In genomic region chr11:59162443-59163254, GRCm38 (mm10) we compare ENCODE assay signal across 8 mouse cellular contexts. TPM values are rescaled to one million over a fixed set of nuclear protein-coding genes. Genes with fewer than 3 reads are reported as not detected.
DNase-seq lines count a peak whose midpoint lies in the region; ATAC-seq and TF ChIP-seq lines count a peak whose summit lies in the region.

No protein-coding gene starts in this region.

- TF ChIP-seq RAD21 in CH12.LX (IDR thresholded peaks at IDR 0.05; ENCODE audit: low read depth, low read length), result no peak

- peak overlapping the region; percentile 99 for H3K27ac ChIP-seq in gastrocnemius, adult 2 months
- H3K27ac ChIP-seq in CH12.LX (ENCODE audit: insufficient read depth, low read depth), result no peak overlapping the region
- H3K27ac ChIP-seq in forebrain, embryonic 13.5 days, result peak overlapping the region; percentile 99
- peak overlapping the region; percentile 100 for H3K27ac ChIP-seq in liver, embryonic 11.5 days (ENCODE audit: low read depth, low read length)

- H3K4me3 ChIP-seq in gastrocnemius, adult 2 months, result peak overlapping the region; percentile 76
- peak overlapping the region; percentile 44 to 67 (median 63) for H3K4me3 ChIP-seq in CH12.LX (replicated peaks in 1 of 3; ENCODE audit: low read depth in 2 of 3, low read length in 2 of 3, poor library complexity in 1 of 3)
- H3K4me3 ChIP-seq in forebrain, embryonic 13.5 days, result peak overlapping the region; percentile 72
- peak overlapping the region; percentile 77 for H3K4me3 ChIP-seq in liver, embryonic 11.5 days (ENCODE audit: low read depth, low read length)

- in situ Hi-C loops in CH12.LX (cut with MboI; ENCODE audit: low pct_ligation_motif_present, low pct_unique_long_range_greater_than_20kb, low sequenced_read_pairs), result no loop called here

- no peak for ATAC-seq in forebrain, embryonic 13.5 days
- ATAC-seq in liver, embryonic 11.5 days (replicated peaks; ENCODE audit: low FRiP score), result peak; percentile 1

- H3K27me3 ChIP-seq in CH12.LX (replicated peaks), result no peaks in the 10 kb centered on the region
- no peaks in the 10 kb centered on the region for H3K27me3 ChIP-seq in forebrain, embryonic 13.5 days
- no peaks in the 10 kb centered on the region for H3K27me3 ChIP-seq in liver, embryonic 11.5 days (replicated peaks; ENCODE audit: control insufficient read depth, insufficient read depth, low read length)

- H3K4me2 ChIP-seq in CH12.LX (ENCODE audit: insufficient read depth, low read depth, poor library complexity, severe bottlenecking), result peak overlapping the region; percentile 87
- peak overlapping the region; percentile 67 for H3K4me2 ChIP-seq in forebrain, embryonic 13.5 days
- peak overlapping the region; percentile 92 for H3K4me2 ChIP-seq in liver, embryonic 11.5 days

- WGBS in forebrain, embryonic 13.5 days, result 57% methylated on average over 9 of the region's 9 CpGs
- 59% methylated on average over 9 of the region's 9 CpGs for WGBS in liver, embryonic 11.5 days

- H3K4me1 ChIP-seq in CH12.LX (ENCODE audit: control insufficient read depth in 1 of 2, insufficient read depth in 2 of 2), result peaks cover 28 to 56% of the 10 kb centered on the region in 2 experiments
- H3K4me1 ChIP-seq in forebrain, embryonic 13.5 days, result peaks cover 17% of the 10 kb centered on the region
- H3K4me1 ChIP-seq in liver, embryonic 11.5 days (replicated peaks; ENCODE audit: control insufficient read depth, insufficient read depth, low read length), result peaks cover 30% of the 10 kb centered on the region

- intact Hi-C loops in gastrocnemius, adult 2 months (cut with DNase I), result loop anchor here (1.0 kb wide), 1 partner anchor 24 kb away; no protein-coding TSS in a partner anchor

- no peak for DNase-seq in gastrocnemius, adult 2 months
- no peak for DNase-seq in gastrocnemius, postnatal 4 days (ENCODE audit: low spot score in 2 of 2)
- no peak for DNase-seq in CH12.LX (ENCODE audit: extremely low read depth)
- no peak for DNase-seq in liver, embryonic 11.5 days (ENCODE audit: low spot score)
- no peak for DNase-seq in ovary, postnatal 14 days (ENCODE audit: low spot score)
- DNase-seq in urinary bladder, adult 18-20 months (ENCODE audit: low spot score in 2 of 2), result no peak
- DNase-seq in cerebellum, adult 11-12 months, result no peak

- dilution Hi-C loops in CH12.LX (cut with MboI; ENCODE audit: extremely low pct_ligation_motif_present, extremely low pct_unique_long_range_greater_than_20kb, low sequenced_read_pairs), result no loop called here

- no peak for TF ChIP-seq EP300 in CH12.LX (IDR thresholded peaks at IDR 0.05; ENCODE audit: low read length)

- no peaks in the 10 kb centered on the region for H3K9me3 ChIP-seq in CH12.LX (replicated peaks; ENCODE audit: low read length)
- H3K9me3 ChIP-seq in forebrain, embryonic 13.5 days (replicated peaks), result no peaks in the 10 kb centered on the region
- H3K9me3 ChIP-seq in liver, embryonic 11.5 days (ENCODE audit: control insufficient read depth, low read length), result no peaks in the 10 kb centered on the region

- no peaks in the 10 kb centered on the region for H3K79me2 ChIP-seq in CH12.LX (replicated peaks; ENCODE audit: control insufficient read depth, extremely low read depth, insufficient read depth, poor library complexity, severe bottlenecking)

- TF ChIP-seq CTCF in gastrocnemius, adult 2 months (IDR thresholded peaks at IDR 0.05), result no peak
- no peak for TF ChIP-seq CTCF in CH12.LX (conservative IDR thresholded peaks at IDR 0.05 in 1 of 2, IDR thresholded peaks at IDR 0.05 in 1 of 2; ENCODE audit: low read depth in 2 of 2, low read length in 2 of 2)

- peaks cover 6 to 14% of the 10 kb centered on the region in 2 experiments for H3K36me3 ChIP-seq in CH12.LX (replicated peaks in 1 of 2; ENCODE audit: control insufficient read depth in 1 of 2, insufficient read depth in 1 of 2, low read length in 1 of 2)
- H3K36me3 ChIP-seq in forebrain, embryonic 13.5 days (ENCODE audit: poor library complexity, severe bottlenecking), result peaks cover 14% of the 10 kb centered on the region
- peaks cover 11% of the 10 kb centered on the region for H3K36me3 ChIP-seq in liver, embryonic 11.5 days (ENCODE audit: control insufficient read depth, insufficient read depth, low read length)

- peak overlapping the region; percentile 70 for H3K9ac ChIP-seq in CH12.LX (ENCODE audit: insufficient read depth, low read depth)
- H3K9ac ChIP-seq in forebrain, embryonic 13.5 days, result peak overlapping the region; percentile 60
- peak overlapping the region; percentile 60 for H3K9ac ChIP-seq in liver, embryonic 11.5 days (ENCODE audit: low read depth, low read length)

- no peak for TF ChIP-seq POLR2A in CH12.LX (IDR thresholded peaks at IDR 0.05; ENCODE audit: low read depth, low read length)

TF ChIP-seq in CH12.LX, 34 proteins besides CTCF, POLR2A, EP300 and RAD21:
- TF ChIP-seq ZNF384 (IDR thresholded peaks at IDR 0.05; ENCODE audit: low read depth, low read length) (no peak), PAX5 (IDR thresholded peaks at IDR 0.05; ENCODE audit: low read length) (no peak), MAZ (IDR thresholded peaks at IDR 0.05; ENCODE audit: low read depth, low read length) (no peak), UBTF (IDR thresholded peaks at IDR 0.05; ENCODE audit: low read depth, low read length) (no peak), HCFC1 (IDR thresholded peaks at IDR 0.05; ENCODE audit: low read depth, low read length) (no peak), BHLHE40 (IDR thresholded peaks at IDR 0.05; ENCODE audit: low read depth, low read length) (no peak), JUN (IDR thresholded peaks at IDR 0.05; ENCODE audit: insufficient read depth, low read depth, low read length) (no peak), SIN3A (IDR thresholded peaks at IDR 0.05; ENCODE audit: low read length) (no peak), MYC (IDR thresholded peaks at IDR 0.05; ENCODE audit: low read depth, low read length) (no peak), SMC3 (IDR thresholded peaks at IDR 0.05; ENCODE audit: low read depth, low read length) (no peak), MXI1 (IDR thresholded peaks at IDR 0.05; ENCODE audit: low read depth, low read length) (no peak), USF2 (conservative IDR thresholded peaks at IDR 0.05; ENCODE audit: low read depth, low read length) (no peak), NELFE (IDR thresholded peaks at IDR 0.05; ENCODE audit: low read depth, low read length) (no peak), JUND (conservative IDR thresholded peaks at IDR 0.05; ENCODE audit: low read depth, low read length) (no peak), KAT2A (IDR thresholded peaks at IDR 0.05; ENCODE audit: insufficient replicate concordance, low read length) (no peak), E2F4 (IDR thresholded peaks at IDR 0.05; ENCODE audit: insufficient replicate concordance, low read depth, low read length) (no peak)

RNA-seq across cellular contexts. Expression of gene Iba57, which starts 0.9 kb away (rescaled TPM):
- 1 to 10 TPM; 6.7 to 9.3 TPM for total RNA-seq in gastrocnemius, adult 2 months (2021)
- total RNA-seq in gastrocnemius, postnatal 4 days (2021), result 10 to 100 TPM in 1 of 2 experiments, 1 to 10 TPM in 1; 9.9 to 10.0 TPM
- total RNA-seq in CH12.LX (2012; rRNA removed) (7.5 and 7.9 TPM in 2 replicates), CH12.LX (2014; rRNA removed) (3.6 and 4.0 TPM in 2 replicates)
- polyA plus RNA-seq in CH12.LX (2012; ENCODE audit: insufficient read length, low read depth), result 4.6 and 5.1 TPM in 2 replicates
- polyA plus RNA-seq in forebrain, embryonic 13.5 days (2015; fragmentation: Nextera tagmentation; extraction: Ambion mirVana), result 6.8 and 7.5 TPM in 2 replicates
- 6.8 and 6.9 TPM in 2 replicates for polyA plus RNA-seq in liver, embryonic 11.5 days (2014; fragmentation: Nextera tagmentation; extraction: Ambion mirVana)

RNA-seq across cellular contexts. Expression of gene Gjc2, which starts 20.4 kb away (rescaled TPM):
- total RNA-seq in gastrocnemius, adult 2 months (2021), result under 1 TPM; 0.10 to 0.20 TPM
- total RNA-seq in gastrocnemius, postnatal 4 days (2021), result 1 to 10 TPM; 1.7 to 2.1 TPM
- 0.08 TPM in 1 of 2 replicates, not detected in the other for total RNA-seq in CH12.LX (2012; rRNA removed)
- total RNA-seq in CH12.LX (2014; rRNA removed), result 0.13 TPM in 1 of 2 replicates, not detected in the other
- not detected in 2 replicates for polyA plus RNA-seq in CH12.LX (2012; ENCODE audit: insufficient read length, low read depth)
- polyA plus RNA-seq in forebrain, embryonic 13.5 days (2015; fragmentation: Nextera tagmentation; extraction: Ambion mirVana), result not detected in 2 replicates
- polyA plus RNA-seq in liver, embryonic 11.5 days (2014; fragmentation: Nextera tagmentation; extraction: Ambion mirVana), result 0.07 TPM in 1 of 2 replicates, not detected in the other

RNA-seq across cellular contexts. Expression of gene Obscn, which starts 26.4 kb away (rescaled TPM):
- 1,000 to 10,000 TPM; 1,792 to 1,942 TPM for total RNA-seq in gastrocnemius, adult 2 months (2021)
- total RNA-seq in gastrocnemius, postnatal 4 days (2021), result 100 to 1,000 TPM; 462 to 554 TPM
- 0.13 and 0.17 TPM in 2 replicates for total RNA-seq in CH12.LX (2012; rRNA removed)
- total RNA-seq in CH12.LX (2014; rRNA removed), result 0.08 and 0.13 TPM in 2 replicates
- polyA plus RNA-seq in CH12.LX (2012; ENCODE audit: insufficient read length, low read depth), result 0.09 and 0.14 TPM in 2 replicates
- polyA plus RNA-seq in forebrain, embryonic 13.5 days (2015; fragmentation: Nextera tagmentation; extraction: Ambion mirVana), result 0.04 and 0.08 TPM in 2 replicates
- 0.64 and 1.2 TPM in 2 replicates for polyA plus RNA-seq in liver, embryonic 11.5 days (2014; fragmentation: Nextera tagmentation; extraction: Ambion mirVana)

RNA-seq across cellular contexts. Expression of gene Guk1, which starts 29.4 kb away (rescaled TPM):
- 10 to 100 TPM; 25.4 to 28.7 TPM for total RNA-seq in gastrocnemius, adult 2 months (2021)
- total RNA-seq in gastrocnemius, postnatal 4 days (2021), result 10 to 100 TPM; 27.4 to 29.9 TPM
- 148 and 149 TPM in 2 replicates for total RNA-seq in CH12.LX (2012; rRNA removed)
- total RNA-seq in CH12.LX (2014; rRNA removed), result 130 and 148 TPM in 2 replicates
- polyA plus RNA-seq in CH12.LX (2012; ENCODE audit: insufficient read length, low read depth), result 111 and 139 TPM in 2 replicates
- polyA plus RNA-seq in forebrain, embryonic 13.5 days (2015; fragmentation: Nextera tagmentation; extraction: Ambion mirVana), result 127 and 131 TPM in 2 replicates
- 131 and 134 TPM in 2 replicates for polyA plus RNA-seq in liver, embryonic 11.5 days (2014; fragmentation: Nextera tagmentation; extraction: Ambion mirVana)

RNA-seq across cellular contexts. Expression of gene Mrpl55, which starts 39.6 kb away (rescaled TPM):
- total RNA-seq in gastrocnemius, adult 2 months (2021), result 10 to 100 TPM; 49.7 to 71.0 TPM
- 10 to 100 TPM; 29.8 to 35.1 TPM for total RNA-seq in gastrocnemius, postnatal 4 days (2021)
- total RNA-seq in CH12.LX (2012; rRNA removed) (74.4 and 80.4 TPM in 2 replicates), CH12.LX (2014; rRNA removed) (81.1 and 92.9 TPM in 2 replicates)
- 72.0 and 88.2 TPM in 2 replicates for polyA plus RNA-seq in CH12.LX (2012; ENCODE audit: insufficient read length, low read depth)
- polyA plus RNA-seq in forebrain, embryonic 13.5 days (2015; fragmentation: Nextera tagmentation; extraction: Ambion mirVana), result 103 TPM in 2 replicates
- 104 and 106 TPM in 2 replicates for polyA plus RNA-seq in liver, embryonic 11.5 days (2014; fragmentation: Nextera tagmentation; extraction: Ambion mirVana)

Comparison
In these comparisons a context has a peak if more than half of its experiments do, and no peak if none do; other contexts are left out.
1. RNA of gene Obscn, which starts 26.4 kb away (total RNA-seq): 1,792 to 1,942 TPM in gastrocnemius, adult 2 months and 462 to 554 TPM in gastrocnemius, postnatal 4 days; 0.08 to 0.17 TPM in CH12.LX; every median in the first group is over 100 times any median in the second.
2. Peak in every context shown above with its lines, with median percentiles within 50 percentile points of each other: H3K4me3 ChIP-seq, H3K4me2 ChIP-seq and H3K9ac ChIP-seq.